Mouse (Mus musculus): Measurements from ENCODE around the gene Kcna6. TPM values are rescaled to one million over a fixed set of nuclear protein-coding genes. Genes with fewer than 3 reads are reported as not detected.

The Kcna6 gene
- polyA plus RNA-seq, 1 experiment, result 0.01 TPM

GRCm38 (mm10) chr6:126777889-126778288 is 37.4 kb upstream of the Kcna6 start:
- no peaks in the 10 kb centered on the region for H3K79me2 ChIP-seq (ENCODE audit: control insufficient read depth, insufficient read depth)
- peaks cover 22% of the 10 kb centered on the region for H3K27me3 ChIP-seq (ENCODE audit: control insufficient read depth, insufficient read depth, insufficient read length)
- TF ChIP-seq USF1 (IDR thresholded peaks at IDR 0.05; ENCODE audit: low read depth), result no peak
- TF ChIP-seq MYOD1 (IDR thresholded peaks at IDR 0.05; ENCODE audit: control insufficient read depth, insufficient read length, low read depth), result no peak
- TF ChIP-seq MYOG (IDR thresholded peaks at IDR 0.05; ENCODE audit: control insufficient read depth, extremely low read depth, insufficient read length), result no peak
- no peak for TF ChIP-seq CTCF (IDR thresholded peaks at IDR 0.05; ENCODE audit: control insufficient read depth, insufficient read depth, insufficient read length)
- TF ChIP-seq FOSL1 (IDR thresholded peaks at IDR 0.05; ENCODE audit: insufficient read depth, low read length, poor library complexity, severe bottlenecking), result no peak
- TF ChIP-seq CEBPB (IDR thresholded peaks at IDR 0.05; ENCODE audit: low read depth), result no peak
- TF ChIP-seq MAX (IDR thresholded peaks at IDR 0.05), result no peak
- no peaks in the 10 kb centered on the region for H3K79me3 ChIP-seq (ENCODE audit: low read depth)
- no peak overlapping the region for H3K4me3 ChIP-seq (ENCODE audit: insufficient read depth, poor library complexity, severe bottlenecking)
- no peak overlapping the region for H3ac ChIP-seq (ENCODE audit: control insufficient read depth, insufficient read length, low read depth)
- H3K36me3 ChIP-seq (ENCODE audit: control insufficient read depth, insufficient read depth), result no peaks in the 10 kb centered on the region

DNA sequence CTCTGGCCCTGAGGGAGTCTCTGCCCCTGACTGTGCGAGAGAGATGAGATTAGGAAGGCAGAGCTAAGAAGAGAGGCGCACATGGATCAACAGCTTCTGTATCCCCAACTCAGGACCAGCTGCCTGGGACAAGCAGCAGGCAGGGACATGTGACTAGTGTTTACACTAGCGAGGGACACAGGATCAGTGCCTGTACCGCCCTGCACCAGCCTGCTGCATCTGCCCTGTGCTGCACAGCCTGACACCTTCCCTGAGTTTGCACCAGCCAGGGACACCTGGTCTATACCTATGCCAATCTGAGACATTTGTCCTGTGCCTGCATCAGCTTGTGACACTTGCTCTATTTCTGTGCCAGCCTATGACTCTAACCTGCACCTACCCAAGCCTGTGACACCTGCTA is 33.4 kb upstream of the Kcna6 start:
- H3ac ChIP-seq (ENCODE audit: control insufficient read depth, insufficient read length, low read depth), result no peak overlapping the region

DNA sequence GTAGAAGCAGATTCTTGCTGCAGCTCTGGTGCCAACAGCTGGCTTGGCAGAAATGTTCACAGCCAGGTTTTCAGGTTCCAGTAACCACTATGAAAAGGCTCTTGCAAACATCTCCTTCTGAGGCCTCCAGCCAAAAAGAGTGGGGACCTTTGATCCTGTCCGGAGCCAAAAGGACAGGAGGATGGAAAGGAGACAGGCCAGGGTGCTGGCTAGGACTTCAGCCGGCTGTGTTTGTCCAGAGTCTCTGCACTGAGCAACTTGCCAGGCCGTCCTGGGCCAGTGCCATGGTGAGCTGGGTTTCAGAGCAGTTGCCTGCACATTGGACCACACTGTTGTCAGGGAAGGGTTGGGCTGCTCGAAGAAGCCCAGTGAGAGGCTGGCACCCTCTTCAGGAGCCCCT is 31.9 kb upstream of the Kcna6 start:
- Histone ChIP-seq H3K36me3 (ENCODE audit: control insufficient read depth, insufficient read depth) (no peaks in the 10 kb centered on the region), H3K79me3 (ENCODE audit: low read depth) (no peaks in the 10 kb centered on the region), H3K27me3 (ENCODE audit: control insufficient read depth, insufficient read depth, insufficient read length) (peaks cover 8% of the 10 kb centered on the region), H3ac (ENCODE audit: control insufficient read depth, insufficient read length, low read depth) (no peak overlapping the region), H3K4me3 (ENCODE audit: insufficient read depth, poor library complexity, severe bottlenecking) (no peak overlapping the region), H3K79me2 (ENCODE audit: control insufficient read depth, insufficient read depth) (no peaks in the 10 kb centered on the region)
- TF ChIP-seq MYOG (IDR thresholded peaks at IDR 0.05; ENCODE audit: control insufficient read depth, extremely low read depth, insufficient read length) (no peak), CEBPB (IDR thresholded peaks at IDR 0.05; ENCODE audit: low read depth) (no peak), USF1 (IDR thresholded peaks at IDR 0.05; ENCODE audit: low read depth) (no peak), MAX (IDR thresholded peaks at IDR 0.05) (no peak), FOSL1 (IDR thresholded peaks at IDR 0.05; ENCODE audit: insufficient read depth, low read length, poor library complexity, severe bottlenecking) (no peak), MYOD1 (IDR thresholded peaks at IDR 0.05; ENCODE audit: control insufficient read depth, insufficient read length, low read depth) (no peak), CTCF (IDR thresholded peaks at IDR 0.05; ENCODE audit: control insufficient read depth, insufficient read depth, insufficient read length) (no peak)

More for the DNA sequence above, 33.4 kb upstream of the Kcna6 start:
- Histone ChIP-seq H3K79me3 (ENCODE audit: low read depth) (no peaks in the 10 kb centered on the region), H3K79me2 (ENCODE audit: control insufficient read depth, insufficient read depth) (no peaks in the 10 kb centered on the region), H3K36me3 (ENCODE audit: control insufficient read depth, insufficient read depth) (no peaks in the 10 kb centered on the region), H3K27me3 (ENCODE audit: control insufficient read depth, insufficient read depth, insufficient read length) (peaks cover 14% of the 10 kb centered on the region), H3K4me3 (ENCODE audit: insufficient read depth, poor library complexity, severe bottlenecking) (no peak overlapping the region)
- TF ChIP-seq FOSL1 (IDR thresholded peaks at IDR 0.05; ENCODE audit: insufficient read depth, low read length, poor library complexity, severe bottlenecking) (no peak), USF1 (IDR thresholded peaks at IDR 0.05; ENCODE audit: low read depth) (no peak), MAX (IDR thresholded peaks at IDR 0.05) (no peak), MYOD1 (IDR thresholded peaks at IDR 0.05; ENCODE audit: control insufficient read depth, insufficient read length, low read depth) (no peak), MYOG (IDR thresholded peaks at IDR 0.05; ENCODE audit: control insufficient read depth, extremely low read depth, insufficient read length) (no peak), CEBPB (IDR thresholded peaks at IDR 0.05; ENCODE audit: low read depth) (no peak), CTCF (IDR thresholded peaks at IDR 0.05; ENCODE audit: control insufficient read depth, insufficient read depth, insufficient read length) (no peak)

GRCm38 (mm10) chr6:126770146-126770731 is 29.8 kb upstream of the Kcna6 start:
- Histone ChIP-seq H3K27me3 (ENCODE audit: control insufficient read depth, insufficient read depth, insufficient read length) (peaks cover 8% of the 10 kb centered on the region), H3K79me2 (ENCODE audit: control insufficient read depth, insufficient read depth) (no peaks in the 10 kb centered on the region), H3K36me3 (ENCODE audit: control insufficient read depth, insufficient read depth) (no peaks in the 10 kb centered on the region), H3K79me3 (ENCODE audit: low read depth) (no peaks in the 10 kb centered on the region), H3K4me3 (ENCODE audit: insufficient read depth, poor library complexity, severe bottlenecking) (no peak overlapping the region), H3ac (ENCODE audit: control insufficient read depth, insufficient read length, low read depth) (no peak overlapping the region)
- TF ChIP-seq CEBPB (IDR thresholded peaks at IDR 0.05; ENCODE audit: low read depth) (no peak), CTCF (IDR thresholded peaks at IDR 0.05; ENCODE audit: control insufficient read depth, insufficient read depth, insufficient read length) (no peak)

- Histone ChIP-seq H3K79me3 (ENCODE audit: low read depth) (no peaks in the 10 kb centered on the region), H3K79me2 (ENCODE audit: control insufficient read depth, insufficient read depth) (no peaks in the 10 kb centered on the region), H3K27me3 (ENCODE audit: control insufficient read depth, insufficient read depth, insufficient read length) (peaks cover 3% of the 10 kb centered on the region), H3K4me3 (ENCODE audit: insufficient read depth, poor library complexity, severe bottlenecking) (no peak overlapping the region), H3K36me3 (ENCODE audit: control insufficient read depth, insufficient read depth) (no peaks in the 10 kb centered on the region), H3ac (ENCODE audit: control insufficient read depth, insufficient read length, low read depth) (no peak overlapping the region)
- no peak for TF ChIP-seq MYOG (IDR thresholded peaks at IDR 0.05; ENCODE audit: control insufficient read depth, extremely low read depth, insufficient read length)
- TF ChIP-seq FOSL1 (IDR thresholded peaks at IDR 0.05; ENCODE audit: insufficient read depth, low read length, poor library complexity, severe bottlenecking), result no peak
- no peak for TF ChIP-seq MAX (IDR thresholded peaks at IDR 0.05)
- TF ChIP-seq MYOD1 (IDR thresholded peaks at IDR 0.05; ENCODE audit: control insufficient read depth, insufficient read length, low read depth), result no peak
Observed at GRCm38 (mm10) chr6:126768957-126769665, 28.6 kb upstream of the Kcna6 start.

Measured in C2C12 (cell line).